Mouse (Mus musculus) ovary, postnatal 10 days (tissue): ENCODE results near the gene Npr1.
A peak's percentile ranks its signal among the peaks of the same experiment; 100 is the strongest.

Source experiments
- DNase-seq: peaks from one replicate; pipeline ENCODE4 v3.0.0; 2022; ENCODE audit warnings: low spot score

Gene Npr1

GRCm38 (mm10) chr3:90437131-90437530 lies 28.5 kb downstream of the Npr1 start:
- DNase-seq, result no peak

GRCm38 (mm10) chr3:90434073-90434730 lies 31.5 kb downstream of the Npr1 start:
- no peak for DNase-seq

GRCm38 (mm10) chr3:90433381-90434020 lies 32.2 kb downstream of the Npr1 start, which contains the start of gene Ints3:
Gene Ints3, minus strand, starts transcription at chr3:90433622.
- peak; percentile 99 for DNase-seq

GRCm38 (mm10) chr3:90432811-90433219 lies 32.9 kb downstream of the Npr1 start:
- no peak for DNase-seq

- DNase-seq, result no peak
Measured at GRCm38 (mm10) chr3:90432348-90432747, 33.3 kb downstream of the Npr1 start.

- DNase-seq, result no peak
Measured at GRCm38 (mm10) chr3:90429576-90429975, 36.1 kb downstream of the Npr1 start.

- DNase-seq, result no peak
Measured at GRCm38 (mm10) chr3:90428186-90428585, 37.5 kb downstream of the Npr1 start.

- no peak for DNase-seq
Measured at GRCm38 (mm10) chr3:90427574-90427973, 38.1 kb downstream of the Npr1 start.

GRCm38 (mm10) chr3:90425499-90425898 lies 40.2 kb downstream of the Npr1 start:
- no peak for DNase-seq

- DNase-seq, result no peak
Measured at GRCm38 (mm10) chr3:90423549-90423948, 42.1 kb downstream of the Npr1 start.

- no peak for DNase-seq
Measured at GRCm38 (mm10) chr3:90420696-90421095, 45.0 kb downstream of the Npr1 start.

- DNase-seq, result no peak
Measured at GRCm38 (mm10) chr3:90413011-90413396, 52.7 kb downstream of the Npr1 start.

- peak; percentile 56 for DNase-seq
Measured at GRCm38 (mm10) chr3:90412312-90413010, 53.2 kb downstream of the Npr1 start.

GRCm38 (mm10) chr3:90408721-90409120 lies 56.9 kb downstream of the Npr1 start:
- DNase-seq, result no peak

GRCm38 (mm10) chr3:90406414-90406813 lies 59.3 kb downstream of the Npr1 start:
- DNase-seq, result no peak

GRCm38 (mm10) chr3:90404609-90405008 lies 61.1 kb downstream of the Npr1 start:
- no peak for DNase-seq

- DNase-seq, result no peak
Measured at GRCm38 (mm10) chr3:90404121-90404520, 61.5 kb downstream of the Npr1 start.

GRCm38 (mm10) chr3:90400993-90401392 lies 64.7 kb downstream of the Npr1 start:
- DNase-seq, result no peak
